Mouse (Mus musculus) bone marrow macrophage, adult 2 months (primary cell): ENCODE results near the gene Abhd14a.

Experiments
- CTCF ChIP-seq: IDR thresholded peaks from 2 replicates; pipeline ENCODE4 v1.5.1; 2012; ENCODE audit warnings: low read depth, mild to moderate bottlenecking, low read length, moderate library complexity
- POLR2A ChIP-seq: IDR thresholded peaks from 2 replicates; pipeline ENCODE4 v1.6.1; 2012; ENCODE audit warnings: mild to moderate bottlenecking, low read depth, low read length, borderline replicate concordance

DNA sequence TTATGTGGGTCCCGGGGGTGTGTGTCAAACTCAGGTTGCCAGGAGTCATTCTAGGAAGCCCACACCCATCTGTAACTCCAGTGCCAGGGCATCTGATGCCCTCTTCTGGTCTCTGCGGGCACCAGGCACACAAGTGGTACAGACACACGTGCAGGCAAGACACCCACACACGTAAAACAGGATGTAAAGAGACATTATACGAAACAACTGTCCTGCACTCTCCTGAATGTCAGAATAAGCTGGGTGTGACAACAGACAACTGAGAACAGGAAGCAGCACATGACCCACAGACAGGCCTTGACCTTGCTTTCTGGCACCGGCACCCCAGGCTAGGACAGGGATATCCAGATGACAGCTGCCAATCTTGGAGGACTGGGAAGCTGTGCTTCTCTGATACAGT, 21.8 kb upstream of the Abhd14a start:
- TF ChIP-seq CTCF (no peak), POLR2A (no peak)
